ENCODE assay signal across 10 mouse cellular contexts in the genomic region with DNA sequence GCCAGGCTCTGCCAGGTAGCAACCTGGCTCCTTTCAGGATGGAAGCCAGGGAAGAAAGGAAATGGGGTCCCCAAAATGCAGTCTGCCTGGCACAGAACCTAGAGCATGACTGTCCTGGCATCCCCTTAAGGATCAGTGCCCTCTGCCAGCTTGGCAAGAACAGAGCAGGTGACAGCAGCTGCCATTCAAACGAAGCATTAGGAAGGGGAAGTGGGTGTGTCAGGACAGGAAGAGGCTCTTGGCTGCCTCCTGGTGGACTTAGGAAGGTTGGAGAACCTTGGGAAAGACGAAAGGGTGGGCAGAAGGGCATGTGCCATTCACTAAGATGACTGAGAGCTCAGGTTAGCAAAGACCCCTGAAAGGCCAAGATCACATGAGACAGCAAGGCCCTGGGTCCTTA. TPM values are rescaled to one million over a fixed set of nuclear protein-coding genes. Genes with fewer than 3 reads are reported as not detected.
DNase-seq lines count a peak whose midpoint lies in the region; ATAC-seq lines count a peak whose summit lies in the region.
"Had no signal": no experiment of that assay in that cellular context is flagged by ENCODE, and none has a peak within 500 bp of the region (broad histone marks: within the 10 kb centered on the region; RNA-seq: fewer than 3 reads in every experiment).

No protein-coding gene starts in this region.

- peaks cover 59% of the 10 kb centered on the region for H3K4me1 ChIP-seq in embryonic facial prominence, embryonic 12.5 days

- intact Hi-C loops in left cerebral cortex, postnatal 25 days (cut with DNase I): no loop called here

- 29% methylated on average over 2 of the region's 2 CpGs for WGBS in embryonic facial prominence, embryonic 12.5 days

- peaks cover 21% of the 10 kb centered on the region for H3K36me3 ChIP-seq in embryonic facial prominence, embryonic 12.5 days

- peak overlapping the region; percentile 54; the same call in 1 of the 2 replicates for H3K27ac ChIP-seq in embryonic facial prominence, embryonic 12.5 days

- H3K4me2 ChIP-seq in embryonic facial prominence, embryonic 12.5 days (replicated peaks): no peak overlapping the region
- H3K4me2 ChIP-seq: embryonic facial prominence, embryonic 15.5 days; midbrain, embryonic 12.5 days had no signal

- H3K9me3 ChIP-seq in embryonic facial prominence, embryonic 12.5 days: no peaks in the 10 kb centered on the region
- H3K9me3 ChIP-seq: embryonic facial prominence, embryonic 15.5 days; midbrain, embryonic 12.5 days had no signal

- no peak overlapping the region for H3K4me3 ChIP-seq in embryonic facial prominence, embryonic 12.5 days
- H3K4me3 ChIP-seq: embryonic facial prominence, embryonic 15.5 days; midbrain, embryonic 12.5 days had no signal

- ATAC-seq in embryonic facial prominence, embryonic 12.5 days (ENCODE audit: insufficient number of reproducible peaks, insufficient read depth, low FRiP score, low TSS enrichment): no peak
- ATAC-seq in activated CD4-positive, CD25-positive, alpha-beta regulatory T cell, adult 4 months: no peak

- no peak overlapping the region for H3K9ac ChIP-seq in embryonic facial prominence, embryonic 12.5 days
- H3K9ac ChIP-seq: embryonic facial prominence, embryonic 15.5 days; midbrain, embryonic 12.5 days had no signal

- no peaks in the 10 kb centered on the region for H3K27me3 ChIP-seq in embryonic facial prominence, embryonic 12.5 days
- H3K27me3 ChIP-seq: embryonic facial prominence, embryonic 15.5 days; midbrain, embryonic 12.5 days had no signal

- peak; percentile 40 to 54 for DNase-seq in kidney, postnatal 4 days
- DNase-seq in kidney, adult 11 months: no peak
- peak; percentile 52 for DNase-seq in NIH3T3 (ENCODE audit: low read depth)
- peak; percentile 53 to 69 for DNase-seq in lung, postnatal 4 days
- no peak for DNase-seq in right cerebral cortex, postnatal 4 days
- no peak for DNase-seq in left cerebral cortex, postnatal 25 days (ENCODE audit: low spot score in 2 of 2)

RNA-seq across cellular contexts. Expression of a gene that starts 20.2 kb away (rescaled TPM):
- polyA plus RNA-seq in embryonic facial prominence, embryonic 12.5 days (2016; fragmentation: Nextera tagmentation; extraction: Ambion mirVana): 70.0 and 80.0 TPM in 2 replicates
- 1 to 10 TPM; 6.0 to 9.3 TPM for polyA plus RNA-seq in activated CD4-positive, CD25-positive, alpha-beta regulatory T cell, adult 4 months (2017; shearing (Covaris generic))
- total RNA-seq in left cerebral cortex, postnatal 25 days (2021): 100 to 1,000 TPM; 243 to 261 TPM

RNA-seq across cellular contexts. Expression of a gene that starts 20.3 kb away (rescaled TPM):
- 30.3 and 31.3 TPM in 2 replicates for polyA plus RNA-seq in embryonic facial prominence, embryonic 12.5 days (2016; fragmentation: Nextera tagmentation; extraction: Ambion mirVana)
- 10 to 100 TPM; 24.6 to 36.3 TPM for polyA plus RNA-seq in activated CD4-positive, CD25-positive, alpha-beta regulatory T cell, adult 4 months (2017; shearing (Covaris generic))
- total RNA-seq in left cerebral cortex, postnatal 25 days (2021): 10 to 100 TPM; 55.7 to 61.8 TPM

RNA-seq across cellular contexts. Expression of a gene that starts 24.6 kb away (rescaled TPM):
- polyA plus RNA-seq in embryonic facial prominence, embryonic 12.5 days (2016; fragmentation: Nextera tagmentation; extraction: Ambion mirVana): 104 and 108 TPM in 2 replicates
- polyA plus RNA-seq in activated CD4-positive, CD25-positive, alpha-beta regulatory T cell, adult 4 months (2017; shearing (Covaris generic)): 10 to 100 TPM; 44.8 to 78.5 TPM
- total RNA-seq in left cerebral cortex, postnatal 25 days (2021): 10 to 100 TPM; 58.3 to 66.4 TPM

RNA-seq across cellular contexts. Expression of a gene that starts 38.9 kb away (rescaled TPM):
- polyA plus RNA-seq in embryonic facial prominence, embryonic 12.5 days (2016; fragmentation: Nextera tagmentation; extraction: Ambion mirVana): 20.6 and 21.7 TPM in 2 replicates
- 1 to 10 TPM; 2.0 to 3.8 TPM for polyA plus RNA-seq in activated CD4-positive, CD25-positive, alpha-beta regulatory T cell, adult 4 months (2017; shearing (Covaris generic))
- total RNA-seq in left cerebral cortex, postnatal 25 days (2021): 1 to 10 TPM in 1 of 2 experiments, under 1 TPM in 1; 0.94 to 1.1 TPM

RNA-seq across cellular contexts. Expression of a gene that starts 53.5 kb away (rescaled TPM):
- 43.4 and 44.3 TPM in 2 replicates for polyA plus RNA-seq in embryonic facial prominence, embryonic 12.5 days (2016; fragmentation: Nextera tagmentation; extraction: Ambion mirVana)
- 10 to 100 TPM; 13.5 to 15.4 TPM for polyA plus RNA-seq in activated CD4-positive, CD25-positive, alpha-beta regulatory T cell, adult 4 months (2017; shearing (Covaris generic))
- total RNA-seq in left cerebral cortex, postnatal 25 days (2021): 10 to 100 TPM; 24.8 to 28.0 TPM

Comparison
In these comparisons a context has a peak if more than half of its experiments do, and no peak if none do; other contexts are left out.
1. DNase-seq: peak in kidney, postnatal 4 days (2 of 2), NIH3T3 (single experiment) and lung, postnatal 4 days (2 of 2); none in kidney, adult 11 months (single experiment), right cerebral cortex, postnatal 4 days (single experiment) and left cerebral cortex, postnatal 25 days (0 of 2).